In genomic region chr1:82605347-82605746, GRCm38 (mm10) we compare ENCODE assay signal across 23 mouse cellular contexts. TPM values are rescaled to one million over a fixed set of nuclear protein-coding genes. Genes with fewer than 3 reads are reported as not detected.
"Had no signal": no experiment of that assay in that cellular context is flagged by ENCODE, and none has a peak within 500 bp of the region (broad histone marks: within the 10 kb centered on the region; RNA-seq: fewer than 3 reads in every experiment).

No protein-coding gene starts in this region.

- H3K36me3 ChIP-seq: heart, embryonic 10.5 days; heart, embryonic 12.5 days; hindbrain, embryonic 10.5 days; hindbrain, embryonic 12.5 days; intestine, embryonic 15.5 days; limb, embryonic 10.5 days; limb, embryonic 12.5 days; liver, embryonic 13.5 days; liver, embryonic 15.5 days had no signal

- DNase-seq: gastrocnemius, adult 2 months; gastrocnemius, postnatal 10 days; gastrocnemius, postnatal 25 days; heart, adult 2 months; heart, postnatal 10 days; heart, postnatal 4 days; liver; liver, embryonic 13.5 days had no signal

- H3K9me3 ChIP-seq: heart, embryonic 10.5 days; hindbrain, embryonic 10.5 days; hindbrain, embryonic 12.5 days; intestine, embryonic 15.5 days; limb, embryonic 10.5 days; limb, embryonic 12.5 days; liver, embryonic 13.5 days; liver, embryonic 15.5 days had no signal

- H3K27me3 ChIP-seq: heart, embryonic 12.5 days; hindbrain, embryonic 12.5 days; intestine, embryonic 15.5 days; limb, embryonic 12.5 days; liver, embryonic 13.5 days; liver, embryonic 15.5 days had no signal

- H3K4me3 ChIP-seq: gastrocnemius, adult 2 months; heart, adult 2 months; heart, embryonic 10.5 days; heart, embryonic 12.5 days; hindbrain, embryonic 10.5 days; hindbrain, embryonic 12.5 days; intestine, embryonic 15.5 days; layer of hippocampus, adult 2 months; left cerebral cortex, adult 2 months; limb, embryonic 10.5 days; limb, embryonic 12.5 days; liver, embryonic 13.5 days; liver, embryonic 15.5 days had no signal

- H3K27ac ChIP-seq: gastrocnemius, adult 2 months; heart, adult 2 months; heart, embryonic 10.5 days; hindbrain, embryonic 10.5 days; hindbrain, embryonic 12.5 days; hindbrain, embryonic 14.5 days; intestine, embryonic 15.5 days; layer of hippocampus, adult 2 months; left cerebral cortex, adult 2 months; limb, embryonic 10.5 days; limb, embryonic 12.5 days; liver, embryonic 13.5 days; liver, embryonic 15.5 days had no signal

- H3K4me2 ChIP-seq: heart, embryonic 12.5 days; hindbrain, embryonic 12.5 days; hindbrain, embryonic 14.5 days; intestine, embryonic 15.5 days; limb, embryonic 12.5 days; liver, embryonic 11.5 days; liver, embryonic 13.5 days; liver, embryonic 15.5 days had no signal

- H3K4me1 ChIP-seq: hindbrain, embryonic 10.5 days; hindbrain, embryonic 12.5 days; intestine, embryonic 15.5 days; limb, embryonic 10.5 days; limb, embryonic 12.5 days; liver, embryonic 13.5 days; liver, embryonic 15.5 days had no signal

- ATAC-seq: inflammation-experienced regulatory T-cells, adult 6 months; intestine, embryonic 15.5 days; intestine, postnatal 0 days had no signal

- H3K9ac ChIP-seq: heart, embryonic 12.5 days; hindbrain, embryonic 12.5 days; hindbrain, embryonic 14.5 days; intestine, embryonic 15.5 days; limb, embryonic 12.5 days; liver, embryonic 13.5 days; liver, embryonic 15.5 days had no signal

RNA-seq across cellular contexts. Expression of gene Col4a3, which starts 18.6 kb away (rescaled TPM):
- total RNA-seq: granulocyte monocyte progenitor cell, adult 5-6 weeks had no signal

RNA-seq across cellular contexts. Expression of gene Col4a4, which starts 18.7 kb away (rescaled TPM):
- total RNA-seq: granulocyte monocyte progenitor cell, adult 5-6 weeks had no signal
